Mouse (Mus musculus): ENCODE measurements around the gene Vav2.

- no peak for TF ChIP-seq CTCF (IDR thresholded peaks at IDR 0.05; ENCODE audit: low read depth, low read length)
- no peak for TF ChIP-seq POLR2A (IDR thresholded peaks at IDR 0.05; ENCODE audit: insufficient read depth, low read length)
These were observed 142.4 kb downstream of the Vav2 start for GRCm38 (mm10) chr2:27284441-27284840.

Measured in ES-Bruce4 (cell line).